Mouse (Mus musculus) CH12.LX (cell line): Measurements from ENCODE around the gene Hoxd8.

Source experiments
- CHD2 ChIP-seq: IDR thresholded peaks from 2 replicates; pipeline ENCODE4 v1.6.1; 2011; ENCODE audit warnings: low read length, improper control_type of control experiment
- CTCF ChIP-seq, 2 experiments: IDR thresholded peaks in 1 of 2; conservative IDR thresholded peaks in 1 of 2; 2 replicates each; pipeline ENCODE4 v1.5.1; 2011 to 2012; ENCODE audit warnings: low read depth in 2 of 2, low read length in 2 of 2, improper control_type of control experiment in 1 of 2, inconsistent platforms in 1 of 2, mild to moderate bottlenecking in 1 of 2, moderate library complexity in 1 of 2
- USF2 ChIP-seq: conservative IDR thresholded peaks from 2 replicates; pipeline ENCODE4 v1.6.1; 2011; ENCODE audit warnings: low read depth, low read length, improper control_type of control experiment
- ZNF384 ChIP-seq: IDR thresholded peaks from 2 replicates; pipeline ENCODE4 v1.6.1; 2012; ENCODE audit warnings: low read depth, low read length, improper control_type of control experiment, inconsistent platforms

DNA sequence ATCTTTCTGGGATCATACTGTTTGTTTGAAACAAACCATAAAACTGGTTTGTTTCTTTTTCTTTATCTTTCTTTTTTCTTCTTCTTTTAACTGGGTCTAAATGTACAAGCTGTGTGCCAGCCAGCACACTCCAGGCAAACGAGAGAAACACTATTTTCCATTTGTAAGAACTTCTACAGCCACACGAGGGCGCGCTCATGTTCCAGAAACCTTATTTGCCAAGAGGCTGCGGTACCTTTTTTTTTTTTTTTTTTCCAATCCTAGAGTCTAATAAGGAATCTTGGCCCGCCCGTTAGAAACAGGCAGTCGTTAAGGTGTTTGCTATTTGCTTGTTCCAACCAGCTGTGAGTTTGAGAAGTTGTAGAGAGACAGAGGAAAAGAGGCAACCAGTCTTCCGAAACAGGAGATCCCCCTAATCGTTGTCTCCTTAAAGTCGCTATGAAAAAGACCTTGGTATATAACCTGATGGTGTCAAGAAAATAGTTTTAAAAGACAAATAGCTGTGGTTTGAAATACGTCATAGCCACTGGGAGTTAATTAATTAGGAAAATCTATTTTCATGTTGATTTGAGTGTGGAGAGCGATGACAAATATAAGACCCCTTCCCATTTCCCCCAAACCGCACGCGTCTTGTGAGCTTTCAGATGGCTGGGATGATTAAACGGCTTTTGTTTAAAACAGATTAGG, 18.0 kb upstream of the Hoxd8 start:
- peak in 1 of 2 experiments; percentile 57; a peak in 2 of 4 replicates for TF ChIP-seq CTCF (conservative IDR thresholded peaks at IDR 0.05 in 1 of 2, IDR thresholded peaks at IDR 0.05 in 1 of 2; ENCODE audit: low read depth in 2 of 2, low read length in 2 of 2)
- TF ChIP-seq ZNF384 = peak; percentile 88
- no peak for TF ChIP-seq USF2
- TF ChIP-seq CHD2 = no peak
